Mouse (Mus musculus): ENCODE data around the gene Pik3r3.

- TF ChIP-seq CTCF (IDR thresholded peaks at IDR 0.05; ENCODE audit: insufficient read depth, low read length): no peak
- no peak for TF ChIP-seq POLR2A (IDR thresholded peaks at IDR 0.05; ENCODE audit: borderline replicate concordance, extremely low read depth, low read depth, low read length)
Measured at GRCm38 (mm10) chr4:116217046-116217445, 4.4 kb upstream of the Pik3r3 start.
